In the genomic region with DNA sequence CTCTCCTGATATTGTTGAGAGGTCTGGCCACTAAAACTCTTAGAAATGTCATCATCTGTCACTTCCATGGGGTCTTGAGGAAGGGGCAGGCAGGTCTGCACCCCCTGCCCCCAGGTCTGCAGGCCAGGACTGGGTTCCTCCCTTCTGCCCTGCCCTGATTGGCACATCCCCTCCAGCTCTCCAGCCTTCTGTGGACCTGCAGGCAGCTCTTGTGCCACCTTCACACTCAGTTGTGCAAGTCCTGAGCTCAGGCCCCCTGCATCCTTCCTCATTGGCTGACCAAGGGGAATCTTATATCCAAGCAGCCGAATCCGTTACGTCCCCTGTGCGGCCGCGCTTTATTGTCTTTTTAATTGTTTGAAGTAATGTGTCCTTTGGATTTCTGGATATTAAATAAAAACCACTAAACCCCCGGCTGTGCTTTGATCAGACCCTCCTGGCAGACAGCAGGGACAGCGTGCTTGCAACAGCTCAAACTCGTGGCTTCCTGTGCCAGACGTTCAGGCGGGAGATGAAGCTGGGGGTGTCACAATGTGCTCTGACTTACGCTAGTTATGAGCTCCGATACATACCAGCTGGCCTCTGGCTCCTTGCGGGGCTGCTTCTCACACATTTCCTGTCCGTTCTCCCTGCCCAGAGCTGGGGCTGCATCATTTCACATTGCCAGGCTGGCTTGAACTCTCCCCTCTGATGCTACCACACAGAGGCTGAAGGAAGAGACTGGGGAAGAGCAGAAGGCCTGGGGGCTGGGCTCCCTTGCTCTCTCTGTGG, we compare ENCODE assay signal across 8 mouse cellular contexts. TPM values are rescaled to one million over a fixed set of nuclear protein-coding genes. Genes with fewer than 3 reads are reported as not detected.
DNase-seq lines count a peak whose midpoint lies in the region; ATAC-seq and TF ChIP-seq lines count a peak whose summit lies in the region.

No protein-coding gene starts in this region.

- H3K36me3 ChIP-seq in hindbrain, embryonic 16.5 days (ENCODE audit: control insufficient read depth, insufficient read depth, low read length): no peaks in the 10 kb centered on the region
- H3K36me3 ChIP-seq in hindbrain, embryonic 11.5 days (ENCODE audit: control insufficient read depth, insufficient read depth, low read length): no peaks in the 10 kb centered on the region
- no peaks in the 10 kb centered on the region for H3K36me3 ChIP-seq in midbrain, embryonic 16.5 days (ENCODE audit: control insufficient read depth, insufficient read depth, low read length)

- no peak for DNase-seq in hindbrain, embryonic 11.5 days (ENCODE audit: low spot score)
- peak; percentile 68 for DNase-seq in brain, adult 2 months (ENCODE audit: low read depth, low spot score)
- peak; percentile 60 to 68 for DNase-seq in layer of hippocampus, postnatal 10 days (ENCODE audit: low spot score in 2 of 2)
- no peak for DNase-seq in testis, postnatal 14 days (ENCODE audit: low spot score)
- DNase-seq in gastrocnemius, adult 2 months: no peak
- DNase-seq in spleen, adult 18-20 months: no peak

- no peak overlapping the region for H3K4me3 ChIP-seq in hindbrain, embryonic 16.5 days (ENCODE audit: low read length)
- H3K4me3 ChIP-seq in hindbrain, embryonic 11.5 days (ENCODE audit: low read depth, low read length): no peak overlapping the region
- no peak overlapping the region for H3K4me3 ChIP-seq in midbrain, embryonic 16.5 days (ENCODE audit: low read depth, low read length)
- no peak overlapping the region for H3K4me3 ChIP-seq in gastrocnemius, adult 2 months

- H3K9me3 ChIP-seq in hindbrain, embryonic 16.5 days (ENCODE audit: control insufficient read depth, low read length): no peaks in the 10 kb centered on the region
- no peaks in the 10 kb centered on the region for H3K9me3 ChIP-seq in hindbrain, embryonic 11.5 days (ENCODE audit: control insufficient read depth, low read length)
- no peaks in the 10 kb centered on the region for H3K9me3 ChIP-seq in midbrain, embryonic 16.5 days (replicated peaks; ENCODE audit: control insufficient read depth, low read length, poor library complexity, severe bottlenecking)

- peak overlapping the region; percentile 25; the same call in 1 of the 2 replicates for H3K27ac ChIP-seq in hindbrain, embryonic 16.5 days (ENCODE audit: low read depth, low read length)
- no peak overlapping the region for H3K27ac ChIP-seq in hindbrain, embryonic 11.5 days (ENCODE audit: low read depth, low read length)
- peak overlapping the region; percentile 32; the same call in 1 of the 2 replicates for H3K27ac ChIP-seq in midbrain, embryonic 16.5 days (ENCODE audit: low read length)
- no peak overlapping the region for H3K27ac ChIP-seq in gastrocnemius, adult 2 months

- H3K4me1 ChIP-seq in hindbrain, embryonic 16.5 days (ENCODE audit: control insufficient read depth, insufficient read depth, low read depth, low read length): peaks cover 26% of the 10 kb centered on the region
- peaks cover 18% of the 10 kb centered on the region for H3K4me1 ChIP-seq in hindbrain, embryonic 11.5 days (replicated peaks; ENCODE audit: control insufficient read depth, insufficient read depth, low read length)
- H3K4me1 ChIP-seq in midbrain, embryonic 16.5 days (ENCODE audit: control insufficient read depth, insufficient read depth, low read length): peaks cover 27% of the 10 kb centered on the region

- WGBS in hindbrain, embryonic 16.5 days: 48% methylated on average over 15 of the region's 15 CpGs
- WGBS in hindbrain, embryonic 11.5 days: 58% methylated on average over 15 of the region's 15 CpGs
- 39% methylated on average over 15 of the region's 15 CpGs for WGBS in midbrain, embryonic 16.5 days

- H3K9ac ChIP-seq in hindbrain, embryonic 16.5 days (ENCODE audit: low read depth, low read length): no peak overlapping the region
- H3K9ac ChIP-seq in hindbrain, embryonic 11.5 days (ENCODE audit: low read depth, low read length): no peak overlapping the region
- no peak overlapping the region for H3K9ac ChIP-seq in midbrain, embryonic 16.5 days (ENCODE audit: low read depth, low read length)

- H3K4me2 ChIP-seq in hindbrain, embryonic 16.5 days (ENCODE audit: low read length): no peak overlapping the region
- no peak overlapping the region for H3K4me2 ChIP-seq in hindbrain, embryonic 11.5 days (replicated peaks; ENCODE audit: low read depth, low read length)
- H3K4me2 ChIP-seq in midbrain, embryonic 16.5 days (ENCODE audit: low read length): no peak overlapping the region

- no peaks in the 10 kb centered on the region for H3K27me3 ChIP-seq in hindbrain, embryonic 16.5 days (replicated peaks; ENCODE audit: control insufficient read depth, insufficient read depth, low read length)
- no peaks in the 10 kb centered on the region for H3K27me3 ChIP-seq in hindbrain, embryonic 11.5 days (ENCODE audit: control insufficient read depth, insufficient read depth, low read length)
- no peaks in the 10 kb centered on the region for H3K27me3 ChIP-seq in midbrain, embryonic 16.5 days (ENCODE audit: control insufficient read depth, insufficient read depth, low read depth, low read length)

- TF ChIP-seq CTCF in gastrocnemius, adult 2 months (IDR thresholded peaks at IDR 0.05): no peak

- intact Hi-C loops in gastrocnemius, adult 2 months (cut with DNase I): no loop called here

- peak; percentile 15; the same call in 1 of the 2 replicates for ATAC-seq in hindbrain, embryonic 16.5 days
- ATAC-seq in hindbrain, embryonic 11.5 days (ENCODE audit: low FRiP score): no peak
- no peak for ATAC-seq in midbrain, embryonic 16.5 days

RNA-seq across cellular contexts. Expression of gene Parvg, which starts 8.4 kb away (rescaled TPM):
- polyA plus RNA-seq in hindbrain, embryonic 16.5 days (2015; fragmentation: Nextera tagmentation; extraction: Ambion mirVana): 1.4 TPM in 2 replicates
- 0.57 and 0.62 TPM in 2 replicates for polyA plus RNA-seq in hindbrain, embryonic 11.5 days (2014; fragmentation: Nextera tagmentation; extraction: Ambion mirVana)
- total RNA-seq in layer of hippocampus, postnatal 10 days (2021): 1 to 10 TPM; 6.6 to 9.6 TPM
- 1.0 and 1.1 TPM in 2 replicates for polyA plus RNA-seq in midbrain, embryonic 16.5 days (2015; fragmentation: Nextera tagmentation; extraction: Ambion mirVana)
- total RNA-seq in gastrocnemius, adult 2 months (2021): under 1 TPM; 0.53 to 0.54 TPM

Comparison
In these comparisons a context has a peak if more than half of its experiments do, and no peak if none do; other contexts are left out.
1. H3K27ac ChIP-seq: peak in hindbrain, embryonic 16.5 days (single experiment) and midbrain, embryonic 16.5 days (single experiment); none in hindbrain, embryonic 11.5 days (single experiment) and gastrocnemius, adult 2 months (single experiment).
2. DNase-seq: peak in brain, adult 2 months (single experiment) and layer of hippocampus, postnatal 10 days (2 of 2); none in hindbrain, embryonic 11.5 days (single experiment), testis, postnatal 14 days (single experiment), gastrocnemius, adult 2 months (single experiment) and spleen, adult 18-20 months (0 of 2).